Mouse (Mus musculus) cortical plate, adult 2 months (tissue): ENCODE measurements around the gene F3.

ENCODE experiments used
- CTCF ChIP-seq: fragments of 200-500 bp; IDR thresholded peaks from 2 replicates; pipeline ENCODE4 v1.5.1; 2011; ENCODE audit warnings: mild to moderate bottlenecking, control low read depth, low read length; ENCODE audit not compliant: insufficient read depth; ENCODE audit errors: extremely low read depth
- POLR2A ChIP-seq: fragments of 200-500 bp; IDR thresholded peaks from 2 replicates; pipeline ENCODE4 v1.6.1; 2011; ENCODE audit warnings: mild to moderate bottlenecking, low read length, control low read depth; ENCODE audit not compliant: insufficient read depth; ENCODE audit errors: extremely low read depth

DNA sequence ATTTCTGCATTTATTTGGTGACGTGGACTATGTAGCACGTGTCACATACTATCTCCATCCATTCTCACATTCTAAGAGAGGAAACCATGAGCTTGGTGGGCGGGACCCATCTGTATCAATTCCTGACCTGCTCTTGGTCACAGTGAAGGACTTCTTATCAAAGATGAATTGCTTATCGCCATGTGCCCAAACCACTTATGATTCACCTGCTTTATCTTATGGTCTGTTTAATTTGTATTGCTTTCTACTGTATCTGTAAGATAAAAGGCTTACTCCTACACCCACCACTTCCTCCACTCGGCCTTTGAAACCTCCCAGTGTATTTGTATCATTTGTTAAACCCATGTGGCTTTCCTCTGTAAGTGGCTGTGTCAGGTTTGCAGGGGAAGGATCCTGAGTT lies 34.3 kb upstream of the F3 start:
- TF ChIP-seq CTCF, result no peak
- TF ChIP-seq POLR2A, result no peak
